Mouse (Mus musculus) MEL (cell line): ENCODE data around the gene Emg1. TPM values are rescaled to one million over a fixed set of nuclear protein-coding genes. Genes with fewer than 3 reads are reported as not detected.

Experiments used
- DNase-seq: peaks from one replicate; pipeline ENCODE4 v3.0.0; 2011; ENCODE audit warnings: low read depth, low spot score
- H3K27ac ChIP-seq: 2 replicates; pipeline ENCODE4 v1.5.1; 2012; ENCODE audit warnings: low read depth, mild to moderate bottlenecking, control low read depth, low read length, moderate library complexity; ENCODE audit not compliant: control insufficient read depth
- H3K27me3 ChIP-seq, 2 experiments: fragments of 150-350 bp in 1 of 2; sonication (generic) in 1 of 2; 2 replicates each; pipeline ENCODE4 v1.6.1; 2012; ENCODE audit warnings: low read length in 2 of 2, mild to moderate bottlenecking in 2 of 2, improper control_type of control experiment in 1 of 2, moderate library complexity in 1 of 2; ENCODE audit not compliant: insufficient read depth in 2 of 2, control insufficient read depth in 1 of 2
- H3K36me3 ChIP-seq, 2 experiments: 2 replicates each; pipeline ENCODE4 v1.6.1; 2012 to 2014; ENCODE audit warnings: low read length in 2 of 2, improper control_type of control experiment in 1 of 2, inconsistent platforms in 1 of 2, mild to moderate bottlenecking in 1 of 2; ENCODE audit not compliant: insufficient read depth in 2 of 2, control insufficient read depth in 1 of 2
- H3K4me1 ChIP-seq, 2 experiments: fragments of 150-350 bp in 1 of 2; sonication (generic) in 1 of 2; 2 replicates each; pipeline ENCODE4 v1.6.1; 2012; ENCODE audit warnings: low read length in 2 of 2, improper control_type of control experiment in 1 of 2, mild to moderate bottlenecking in 1 of 2; ENCODE audit not compliant: insufficient read depth in 2 of 2, control insufficient read depth in 1 of 2
- H3K4me3 ChIP-seq, 2 experiments: fragments of 150-350 bp in 1 of 2; sonication (generic) in 1 of 2; 2 replicates each; pipeline ENCODE4 v1.5.1; 2012; ENCODE audit warnings: low read depth in 2 of 2, low read length in 2 of 2, mild to moderate bottlenecking in 2 of 2, moderate library complexity in 2 of 2, control low read depth in 1 of 2, improper control_type of control experiment in 1 of 2; ENCODE audit not compliant: control insufficient read depth in 1 of 2, insufficient read depth in 1 of 2
- H3K79me2 ChIP-seq: 2 replicates; pipeline ENCODE4 v1.6.1; 2012; ENCODE audit warnings: mild to moderate bottlenecking, low read length, moderate library complexity; ENCODE audit not compliant: control insufficient read depth, poor library complexity, insufficient read depth
- H3K9ac ChIP-seq: 2 replicates; pipeline ENCODE4 v1.6.1; 2012; ENCODE audit warnings: low read depth, mild to moderate bottlenecking, control low read depth, low read length, moderate library complexity; ENCODE audit not compliant: control insufficient read depth, poor library complexity, severe bottlenecking
- H3K9me3 ChIP-seq: fragments of 150-350 bp; sonication (generic); replicated peaks from 2 replicates; pipeline ENCODE4 v1.6.1; 2012; ENCODE audit warnings: mild to moderate bottlenecking, low read length, improper control_type of control experiment, moderate library complexity; ENCODE audit not compliant: insufficient read depth
- CHD1 ChIP-seq: IDR thresholded peaks from 2 replicates; pipeline ENCODE4 v1.6.1; 2012; ENCODE audit warnings: low read depth, mild to moderate bottlenecking, inconsistent platforms, low read length, improper control_type of control experiment
- CTCF ChIP-seq, 3 experiments: IDR thresholded peaks in 2 of 3; conservative IDR thresholded peaks in 1 of 3; 2 replicates each; pipeline ENCODE4 v1.5.1; 2011 to 2012; ENCODE audit warnings: low read length in 3 of 3, low read depth in 2 of 3, mild to moderate bottlenecking in 2 of 3, improper control_type of control experiment in 1 of 3, inconsistent platforms in 1 of 3, mixed read lengths in 1 of 3, moderate library complexity in 1 of 3; ENCODE audit not compliant: control insufficient read depth in 1 of 3, insufficient read depth in 1 of 3, poor library complexity in 1 of 3, severe bottlenecking in 1 of 3
- E2F4 ChIP-seq: IDR thresholded peaks from 2 replicates; pipeline ENCODE4 v1.6.1; 2011; ENCODE audit warnings: low read depth, low read length, improper control_type of control experiment, borderline replicate concordance
- ELF1 ChIP-seq: IDR thresholded peaks from 2 replicates; pipeline ENCODE4 v1.6.1; 2014; ENCODE audit warnings: low read depth, mild to moderate bottlenecking, inconsistent platforms, low read length, improper control_type of control experiment, moderate library complexity
- GATA1 ChIP-seq: IDR thresholded peaks from 2 replicates; pipeline ENCODE4 v1.6.1; 2011; ENCODE audit warnings: low read depth, low read length, improper control_type of control experiment
- HCFC1 ChIP-seq: IDR thresholded peaks from 2 replicates; pipeline ENCODE4 v1.6.1; 2012; ENCODE audit warnings: low read depth, mild to moderate bottlenecking, inconsistent platforms, low read length, improper control_type of control experiment, moderate library complexity
- KAT2A ChIP-seq: conservative IDR thresholded peaks from 2 replicates; pipeline ENCODE4 v1.6.1; 2012; ENCODE audit warnings: low read depth, low read length, improper control_type of control experiment, inconsistent platforms
- MAFK ChIP-seq: IDR thresholded peaks from 2 replicates; pipeline ENCODE4 v1.6.1; 2011; ENCODE audit warnings: low read depth, mild to moderate bottlenecking, low read length, improper control_type of control experiment, borderline replicate concordance
- MEF2A ChIP-seq: IDR thresholded peaks from 2 replicates; pipeline ENCODE4 v1.6.1; 2014; ENCODE audit warnings: low read depth, mild to moderate bottlenecking, inconsistent platforms, low read length, improper control_type of control experiment; ENCODE audit not compliant: poor library complexity, insufficient replicate concordance, severe bottlenecking; ENCODE audit errors: extremely low read depth
- NRF1 ChIP-seq: IDR thresholded peaks from 2 replicates; pipeline ENCODE4 v1.6.1; 2014; ENCODE audit warnings: low read depth, mild to moderate bottlenecking, inconsistent platforms, low read length, improper control_type of control experiment, moderate library complexity; ENCODE audit not compliant: poor library complexity, insufficient read depth, severe bottlenecking
- POLR2AphosphoS2 ChIP-seq: IDR thresholded peaks from 2 replicates; pipeline ENCODE4 v1.6.1; 2011; ENCODE audit warnings: low read length, improper control_type of control experiment
- RAD21 ChIP-seq: IDR thresholded peaks from 2 replicates; pipeline ENCODE4 v1.6.1; 2011; ENCODE audit warnings: mild to moderate bottlenecking, low read depth, low read length, improper control_type of control experiment
- RCOR1 ChIP-seq: IDR thresholded peaks from 2 replicates; pipeline ENCODE4 v1.6.1; 2012; ENCODE audit warnings: low read depth, mild to moderate bottlenecking, inconsistent platforms, low read length, improper control_type of control experiment
- TBP ChIP-seq: IDR thresholded peaks from 2 replicates; pipeline ENCODE4 v1.8.0; 2011; ENCODE audit warnings: low read depth, low read length, improper control_type of control experiment
- ZC3H11A ChIP-seq: IDR thresholded peaks from 2 replicates; pipeline ENCODE4 v1.6.1; 2012; ENCODE audit warnings: low read depth, mild to moderate bottlenecking, inconsistent platforms, low read length, improper control_type of control experiment
- ZKSCAN1 ChIP-seq: IDR thresholded peaks from 2 replicates; pipeline ENCODE4 v1.6.1; 2012; ENCODE audit warnings: low read depth, mild to moderate bottlenecking, inconsistent platforms, low read length, improper control_type of control experiment, moderate library complexity
- ZMIZ1 ChIP-seq: IDR thresholded peaks from 2 replicates; pipeline ENCODE4 v1.6.1; 2012; ENCODE audit warnings: low read depth, mild to moderate bottlenecking, inconsistent platforms, low read length, improper control_type of control experiment, moderate library complexity
- polyA plus RNA-seq, 2 experiments: library from polyadenylated mRNA; stranded (reverse) in 1 of 2; unstranded in 1 of 2; fragments of >175 nt in 1 of 2; fragments of >200 nt in 1 of 2; gene quantifications; 2 replicates each; pipeline versions ENCODE4 v1.2.1 to v1.2.4; 2012; ENCODE audit warnings: low replicate concordance in 2 of 2, low read depth in 1 of 2; ENCODE audit not compliant: insufficient read length in 2 of 2, insufficient read depth in 1 of 2, missing spikeins in 1 of 2
- total RNA-seq: library from RNA; depleted of rRNA; stranded (reverse); fragments of 300-350 nt; gene quantifications from 2 replicates; pipeline ENCODE4 v1.2.3, GENCODE M21; 2012

The Emg1 gene
- total and polyA plus RNA-seq, 3 experiments: 346 to 391 TPM; not detected in 1

- Histone ChIP-seq H3K4me3 (no peak overlapping the region), H3K36me3 (peaks cover 4 to 16% of the 10 kb centered on the region in 2 experiments), H3K27me3 (no peaks in the 10 kb centered on the region), H3K9ac (no peak overlapping the region), H3K27ac (no peak overlapping the region), H3K79me2 (peaks cover 17% of the 10 kb centered on the region), H3K4me1 (peaks cover 3 to 6% of the 10 kb centered on the region in 2 experiments), H3K9me3 (no peaks in the 10 kb centered on the region)
- DNase-seq: peak; percentile 16
- TF ChIP-seq E2F4: no peak
- TF ChIP-seq CHD1: no peak
- no peak for TF ChIP-seq ELF1
- no peak for TF ChIP-seq HCFC1
- TF ChIP-seq NRF1: no peak
- TF ChIP-seq ZC3H11A: no peak
- no peak for TF ChIP-seq RCOR1
- no peak for TF ChIP-seq TBP
- TF ChIP-seq RAD21: no peak
- TF ChIP-seq CTCF (IDR thresholded peaks at IDR 0.05 in 2 of 3, conservative IDR thresholded peaks at IDR 0.05 in 1 of 3; ENCODE audit: control insufficient read depth in 1 of 3, insufficient read depth in 1 of 3, low read depth in 2 of 3, low read length in 3 of 3, poor library complexity in 1 of 3, severe bottlenecking in 1 of 3): no peak
- no peak for TF ChIP-seq POLR2AphosphoS2
- TF ChIP-seq ZKSCAN1: no peak
- TF ChIP-seq ZMIZ1: no peak
- no peak for TF ChIP-seq MAFK
- no peak for TF ChIP-seq GATA1
- no peak for TF ChIP-seq KAT2A
Measured at GRCm38 (mm10) chr6:124693243-124693981, 18.6 kb downstream of the Emg1 start.

DNA sequence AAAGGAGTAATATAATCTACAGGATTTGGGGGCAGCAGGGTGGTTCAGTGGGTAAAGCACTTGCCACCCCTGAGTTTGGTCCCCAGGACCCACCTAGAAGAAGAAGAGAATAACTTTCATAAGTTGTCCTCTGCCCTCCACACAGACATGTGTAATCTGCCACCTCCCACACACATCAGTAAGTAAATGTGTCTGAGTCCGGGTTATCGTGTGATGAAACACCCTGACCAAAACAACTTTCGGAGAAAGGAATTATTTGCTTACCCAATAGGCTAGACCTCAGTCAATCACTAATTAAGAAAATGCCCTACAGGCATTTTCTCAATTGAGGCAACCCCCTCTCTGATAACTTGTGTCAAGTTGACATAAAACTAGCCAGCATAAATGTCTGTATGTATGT lies 21.5 kb downstream of the Emg1 start:
- H3K36me3 ChIP-seq: peaks cover 20 to 28% of the 10 kb centered on the region in 2 experiments
- no peak for TF ChIP-seq ZC3H11A
- TF ChIP-seq MEF2A: no peak
- TF ChIP-seq, all 39 proteins: peak for 0
- peaks cover 26 to 28% of the 10 kb centered on the region in 2 experiments for H3K4me1 ChIP-seq

More for the DNA sequence above, 21.5 kb downstream of the Emg1 start:
- Histone ChIP-seq H3K27me3 (no peaks in the 10 kb centered on the region), H3K4me3 (no peak overlapping the region), H3K27ac (no peak overlapping the region), H3K79me2 (peaks cover 32% of the 10 kb centered on the region), H3K9me3 (no peaks in the 10 kb centered on the region), H3K9ac (no peak overlapping the region)
- DNase-seq: no peak
